Comparison of ENCODE assay signal across 20 mouse cellular contexts in the genomic region with DNA sequence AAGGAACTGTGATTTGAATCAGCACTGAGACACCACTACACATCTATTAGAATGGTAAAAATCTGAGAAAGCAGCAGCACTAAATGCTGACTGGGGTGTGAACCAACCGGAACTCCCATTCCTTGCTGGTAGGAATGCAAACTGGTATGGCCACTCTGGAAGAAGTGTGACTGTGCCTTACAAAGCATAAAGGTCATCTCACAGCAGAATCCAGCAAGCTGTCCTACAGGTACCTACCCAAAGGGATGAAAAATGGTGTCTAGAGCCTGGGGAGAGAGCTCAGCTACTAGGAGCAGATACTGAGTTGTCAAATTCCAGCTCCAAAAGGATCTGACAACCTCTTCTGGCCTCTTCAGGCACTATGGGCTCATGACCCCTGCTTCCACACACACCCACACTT.
"Had no signal": no experiment of that assay in that cellular context is flagged by ENCODE, and none has a peak within 500 bp of the region (broad histone marks: within the 10 kb centered on the region; RNA-seq: fewer than 3 reads in every experiment).

No protein-coding gene starts in this region.

- H3K27ac ChIP-seq: liver, embryonic 13.5 days; liver, embryonic 15.5 days; lung, embryonic 15.5 days; macrophage; midbrain, embryonic 12.5 days; midbrain, embryonic 15.5 days; neural tube, embryonic 12.5 days had no signal

- H3K4me2 ChIP-seq: liver, embryonic 11.5 days; liver, embryonic 13.5 days; liver, embryonic 15.5 days; lung, embryonic 15.5 days; midbrain, embryonic 12.5 days; midbrain, embryonic 15.5 days; neural tube, embryonic 12.5 days had no signal

- H3K4me1 ChIP-seq: liver, embryonic 13.5 days; liver, embryonic 15.5 days; lung, embryonic 15.5 days; neural tube, embryonic 12.5 days had no signal

- H3K27me3 ChIP-seq: lung, embryonic 15.5 days; megakaryocyte, embryonic 14.5 days had no signal

- ATAC-seq: liver, postnatal 0 days; lung, postnatal 0 days; midbrain, embryonic 15.5 days had no signal

- DNase-seq: liver, embryonic 13.5 days; liver, postnatal 0 days; lung, adult 2 months; lung, postnatal 14 days; lung, postnatal 36 days; right cerebral cortex, postnatal 25 days; right cerebral cortex, postnatal 4 days; spleen, adult 18-20 months; thymus, adult 18-20 months; thymus, postnatal 14 days; thymus, postnatal 36 days had no signal

- H3K36me3 ChIP-seq: liver, embryonic 13.5 days; liver, embryonic 15.5 days; lung, embryonic 15.5 days; midbrain, embryonic 12.5 days; midbrain, embryonic 15.5 days; neural tube, embryonic 12.5 days had no signal

- H3K9ac ChIP-seq: liver, embryonic 13.5 days; liver, embryonic 15.5 days; liver, postnatal 0 days; lung, embryonic 15.5 days; midbrain, embryonic 12.5 days; midbrain, embryonic 15.5 days; neural tube, embryonic 12.5 days had no signal

- H3K4me3 ChIP-seq: liver, embryonic 13.5 days; liver, embryonic 15.5 days; lung, embryonic 15.5 days; megakaryocyte, embryonic 14.5 days; midbrain, embryonic 12.5 days; midbrain, embryonic 15.5 days; neural tube, embryonic 12.5 days had no signal

- H3K9me3 ChIP-seq: liver, embryonic 13.5 days; liver, embryonic 15.5 days; lung, embryonic 15.5 days; megakaryocyte, embryonic 14.5 days; midbrain, embryonic 12.5 days; midbrain, embryonic 15.5 days; neural tube, embryonic 12.5 days had no signal
